Comparison of ENCODE assay signal across 13 mouse cellular contexts in genomic region chr11:55341961-55342371, GRCm38 (mm10). TPM values are rescaled to one million over a fixed set of nuclear protein-coding genes. Genes with fewer than 3 reads are reported as not detected.
DNase-seq lines count a peak whose midpoint lies in the region; ATAC-seq and TF ChIP-seq lines count a peak whose summit lies in the region.
"Had no signal": no experiment of that assay in that cellular context is flagged by ENCODE, and none has a peak within 500 bp of the region (broad histone marks: within the 10 kb centered on the region; RNA-seq: fewer than 3 reads in every experiment).

No protein-coding gene starts in this region.

- TF ChIP-seq POLR2A in lung, adult 2 months (IDR thresholded peaks at IDR 0.05; ENCODE audit: borderline replicate concordance, extremely low read depth, low read depth, low read length) = no peak
- TF ChIP-seq POLR2A in thymus, adult 2 months (IDR thresholded peaks at IDR 0.05; ENCODE audit: control insufficient read depth, extremely low read depth, insufficient read depth, low read length, poor library complexity) = no peak

- DNase-seq in hindbrain, embryonic 10.5 days (ENCODE audit: low spot score) = no peak
- peak; percentile 11 for DNase-seq in lung, embryonic 14.5 days
- DNase-seq in lung, adult 2 months = no peak
- peak; percentile 99 for DNase-seq in cerebellum, postnatal 14 days
- no peak for DNase-seq in frontal cortex, postnatal 14 days (ENCODE audit: low spot score in 2 of 2)
- DNase-seq in thymus, adult 2 months = no peak
- DNase-seq: heart, postnatal 10 days had no signal

- H3K9me3 ChIP-seq in hindbrain, embryonic 16.5 days (ENCODE audit: control insufficient read depth, low read length) = no peaks in the 10 kb centered on the region
- no peaks in the 10 kb centered on the region for H3K9me3 ChIP-seq in hindbrain, embryonic 10.5 days
- H3K9me3 ChIP-seq in lung, embryonic 14.5 days (ENCODE audit: low read depth, low read length) = no peaks in the 10 kb centered on the region
- H3K9me3 ChIP-seq: intestine, embryonic 15.5 days; liver, embryonic 15.5 days; midbrain, embryonic 12.5 days had no signal

- H3K4me1 ChIP-seq in hindbrain, embryonic 16.5 days (ENCODE audit: control insufficient read depth, insufficient read depth, low read depth, low read length) = no peaks in the 10 kb centered on the region
- no peaks in the 10 kb centered on the region for H3K4me1 ChIP-seq in hindbrain, embryonic 10.5 days (replicated peaks)
- no peaks in the 10 kb centered on the region for H3K4me1 ChIP-seq in lung, embryonic 14.5 days (ENCODE audit: insufficient read depth)
- no peaks in the 10 kb centered on the region for H3K4me1 ChIP-seq in lung, adult 2 months (ENCODE audit: control insufficient read depth, insufficient read depth, low read length)
- no peaks in the 10 kb centered on the region for H3K4me1 ChIP-seq in thymus, adult 2 months (replicated peaks; ENCODE audit: control insufficient read depth, insufficient read depth, low read length)
- H3K4me1 ChIP-seq: intestine, embryonic 15.5 days; liver, embryonic 15.5 days; midbrain, embryonic 12.5 days had no signal

- no peak overlapping the region for H3K4me3 ChIP-seq in hindbrain, embryonic 16.5 days (ENCODE audit: low read length)
- H3K4me3 ChIP-seq in hindbrain, embryonic 10.5 days = no peak overlapping the region
- no peak overlapping the region for H3K4me3 ChIP-seq in lung, embryonic 14.5 days (ENCODE audit: low read depth, low read length)
- H3K4me3 ChIP-seq in lung, adult 2 months (replicated peaks; ENCODE audit: extremely low read depth, low read depth, low read length) = no peak overlapping the region
- no peak overlapping the region for H3K4me3 ChIP-seq in thymus, adult 2 months (ENCODE audit: control insufficient read depth, insufficient read depth, low read length)
- H3K4me3 ChIP-seq: intestine, embryonic 15.5 days; liver, embryonic 15.5 days; midbrain, embryonic 12.5 days had no signal

- no peak overlapping the region for H3K4me2 ChIP-seq in hindbrain, embryonic 16.5 days (ENCODE audit: low read length)
- no peak overlapping the region for H3K4me2 ChIP-seq in lung, embryonic 14.5 days
- H3K4me2 ChIP-seq: intestine, embryonic 15.5 days; liver, embryonic 15.5 days; midbrain, embryonic 12.5 days had no signal

- H3K27me3 ChIP-seq in hindbrain, embryonic 16.5 days (replicated peaks; ENCODE audit: control insufficient read depth, insufficient read depth, low read length) = no peaks in the 10 kb centered on the region
- H3K27me3 ChIP-seq in hindbrain, embryonic 10.5 days (ENCODE audit: insufficient read depth, poor library complexity, severe bottlenecking) = no peaks in the 10 kb centered on the region
- H3K27me3 ChIP-seq in lung, embryonic 14.5 days (ENCODE audit: insufficient read depth, low read length) = no peaks in the 10 kb centered on the region
- H3K27me3 ChIP-seq in thymus, adult 2 months (ENCODE audit: control insufficient read depth, insufficient read depth, low read length) = no peaks in the 10 kb centered on the region
- H3K27me3 ChIP-seq: intestine, embryonic 15.5 days; liver, embryonic 15.5 days; midbrain, embryonic 12.5 days had no signal

- no peak for TF ChIP-seq CTCF in lung, embryonic 14.5 days (IDR thresholded peaks at IDR 0.05; ENCODE audit: low read depth)
- TF ChIP-seq CTCF in lung, adult 2 months (IDR thresholded peaks at IDR 0.05; ENCODE audit: insufficient read depth, low read length) = no peak
- no peak for TF ChIP-seq CTCF in thymus, adult 2 months (IDR thresholded peaks at IDR 0.05; ENCODE audit: borderline replicate concordance, control insufficient read depth, extremely low read depth, insufficient read depth, low read length, poor library complexity)

- H3K27ac ChIP-seq in hindbrain, embryonic 16.5 days (ENCODE audit: low read depth, low read length) = no peak overlapping the region; the same call in 1 of the 2 replicates
- no peak overlapping the region for H3K27ac ChIP-seq in hindbrain, embryonic 10.5 days
- no peak overlapping the region for H3K27ac ChIP-seq in lung, embryonic 14.5 days (ENCODE audit: low read depth)
- H3K27ac ChIP-seq in thymus, adult 2 months (ENCODE audit: control insufficient read depth, insufficient read depth, low read length) = no peak overlapping the region
- H3K27ac ChIP-seq: intestine, embryonic 15.5 days; liver, embryonic 15.5 days; midbrain, embryonic 12.5 days had no signal

- 67% methylated on average over 11 of the region's 11 CpGs for WGBS in hindbrain, embryonic 16.5 days
- 72% methylated on average over 11 of the region's 11 CpGs for WGBS in hindbrain, embryonic 10.5 days
- WGBS in lung, embryonic 14.5 days = 42% methylated on average over 11 of the region's 11 CpGs
- WGBS in lung, adult 2 months = 42% methylated on average over 11 of the region's 11 CpGs
- WGBS in thymus, adult 2 months = 86% methylated on average over 11 of the region's 11 CpGs

- H3K36me3 ChIP-seq in hindbrain, embryonic 16.5 days (ENCODE audit: control insufficient read depth, insufficient read depth, low read length) = no peaks in the 10 kb centered on the region
- H3K36me3 ChIP-seq in hindbrain, embryonic 10.5 days = no peaks in the 10 kb centered on the region
- H3K36me3 ChIP-seq in lung, embryonic 14.5 days (ENCODE audit: insufficient read depth) = no peaks in the 10 kb centered on the region
- H3K36me3 ChIP-seq in thymus, adult 2 months (ENCODE audit: control insufficient read depth, insufficient read depth, low read length) = no peaks in the 10 kb centered on the region
- H3K36me3 ChIP-seq: intestine, embryonic 15.5 days; liver, embryonic 15.5 days; midbrain, embryonic 12.5 days had no signal

- ATAC-seq in hindbrain, embryonic 16.5 days = peak; percentile 84
- peak; percentile 71 for ATAC-seq in lung, embryonic 14.5 days (ENCODE audit: insufficient read depth)
- no peak for ATAC-seq in CD4-positive, CD25-positive, alpha-beta regulatory T cell, adult 4 months
- ATAC-seq: intestine, embryonic 15.5 days had no signal

- H3K9ac ChIP-seq in hindbrain, embryonic 16.5 days (ENCODE audit: low read depth, low read length) = no peak overlapping the region
- no peak overlapping the region for H3K9ac ChIP-seq in lung, embryonic 14.5 days
- H3K9ac ChIP-seq: intestine, embryonic 15.5 days; liver, embryonic 15.5 days; midbrain, embryonic 12.5 days had no signal

RNA-seq across cellular contexts. Expression of gene Fat2, which starts 5.6 kb away (rescaled TPM):
- polyA plus RNA-seq in hindbrain, embryonic 16.5 days (2015; fragmentation: Nextera tagmentation; extraction: Ambion mirVana) = 0.36 and 0.45 TPM in 2 replicates
- polyA plus RNA-seq in hindbrain, embryonic 10.5 days (2016; fragmentation: Nextera tagmentation; extraction: Ambion mirVana) = 0.01 and 0.07 TPM in 2 replicates
- 0.29 and 0.53 TPM in 2 replicates for polyA plus RNA-seq in lung, embryonic 14.5 days (2014; fragmentation: Nextera tagmentation; extraction: Ambion mirVana)
- polyA plus RNA-seq in lung, adult 2 months (2012; rRNA removed) = 0.59 and 1.4 TPM in 2 replicates
- polyA plus RNA-seq in thymus, adult 2 months (2012; rRNA removed) = 1.9 and 2.2 TPM in 2 replicates
- polyA plus RNA-seq in CD4-positive, CD25-positive, alpha-beta regulatory T cell, adult 4 months (2017; shearing (Covaris generic)) = not detected
- polyA plus RNA-seq: liver, embryonic 15.5 days; small intestine, adult 2 months had no signal

Comparison
In these comparisons a context has a peak if more than half of its experiments do, and no peak if none do; other contexts are left out.
1. DNase-seq: peak in lung, embryonic 14.5 days (single experiment) and cerebellum, postnatal 14 days (2 of 2); none in hindbrain, embryonic 10.5 days (single experiment), lung, adult 2 months (single experiment), frontal cortex, postnatal 14 days (0 of 2) and thymus, adult 2 months (single experiment).